Mouse (Mus musculus) kidney, adult 2 months (tissue): ENCODE measurements around the gene Snrpb. TPM values are rescaled to one million over a fixed set of nuclear protein-coding genes. Genes with fewer than 3 reads are reported as not detected.

Source experiments
- DNase-seq: peaks from one replicate; pipeline ENCODE4 v3.0.0; 2021
- H3K27ac ChIP-seq: fragments of 200-500 bp; 2 replicates; pipeline ENCODE4 v1.5.1; 2012; ENCODE audit warnings: low read depth, low read length, control low read depth, inconsistent platforms; ENCODE audit not compliant: insufficient read depth
- H3K27me3 ChIP-seq: fragments of 200-500 bp; replicated peaks from 2 replicates; pipeline ENCODE4 v1.6.1; 2012; ENCODE audit warnings: mild to moderate bottlenecking, moderate library complexity, low read length, inconsistent platforms; ENCODE audit not compliant: control insufficient read depth, insufficient read depth
- H3K36me3 ChIP-seq: fragments of 200-500 bp; 2 replicates; pipeline ENCODE4 v1.6.1; 2012; ENCODE audit warnings: mild to moderate bottlenecking, moderate library complexity, low read length, inconsistent platforms; ENCODE audit not compliant: control insufficient read depth, insufficient read depth
- H3K4me1 ChIP-seq: fragments of 200-500 bp; 2 replicates; pipeline ENCODE4 v1.6.1; 2011; ENCODE audit warnings: low read length; ENCODE audit not compliant: control insufficient read depth, insufficient read depth
- H3K4me3 ChIP-seq: fragments of 200-500 bp; 2 replicates; pipeline ENCODE4 v1.5.1; 2011; ENCODE audit warnings: mild to moderate bottlenecking, low read depth, low read length, control low read depth; ENCODE audit not compliant: insufficient read depth
- CTCF ChIP-seq: fragments of 200-500 bp; conservative IDR thresholded peaks from 2 replicates; pipeline ENCODE4 v1.5.1; 2011; ENCODE audit warnings: low read depth, mild to moderate bottlenecking, control low read depth, low read length, moderate library complexity, mixed read lengths; ENCODE audit not compliant: insufficient read depth, insufficient read length
- POLR2A ChIP-seq: fragments of 200-500 bp; IDR thresholded peaks from one replicate; pipeline ENCODE4 v1.6.1; 2011; ENCODE audit warnings: low read depth, low read length, control low read depth
- WGBS: fragments of 180-500 bp; shearing (Covaris S2); methylation state at CpG from one replicate; pipeline ENCODE4 v1.1.7; 2018; 5-methylcytosine and 5-hydroxymethylcytosine counted together
- polyA plus RNA-seq: library from polyadenylated mRNA; depleted of rRNA; stranded (reverse); fragments of >200 nt; gene quantifications from 2 replicates; pipeline ENCODE4 v1.2.3, GENCODE M21; 2012

Snrpb gene
- polyA plus RNA-seq, 1 experiment: 194 TPM

- TF ChIP-seq POLR2A (no peak), CTCF (no peak)
- WGBS: 76% methylated on average over 5 of the region's 5 CpGs
- H3K4me1 ChIP-seq: no peaks in the 10 kb centered on the region
- no peaks in the 10 kb centered on the region for H3K36me3 ChIP-seq
- DNase-seq: no peak
- H3K4me3 ChIP-seq: no peak overlapping the region
- no peaks in the 10 kb centered on the region for H3K27me3 ChIP-seq
- H3K27ac ChIP-seq: no peak overlapping the region
Measured at GRCm38 (mm10) chr2:130162701-130163100, 16.5 kb downstream of the Snrpb start.

- Histone ChIP-seq H3K27ac (no peak overlapping the region), H3K27me3 (no peaks in the 10 kb centered on the region), H3K4me3 (no peak overlapping the region), H3K4me1 (no peaks in the 10 kb centered on the region), H3K36me3 (no peaks in the 10 kb centered on the region)
- no peak for DNase-seq
- 54% methylated on average over 4 of the region's 4 CpGs for WGBS
- no peak for TF ChIP-seq CTCF
Measured at GRCm38 (mm10) chr2:130158088-130158437, 21.1 kb downstream of the Snrpb start.

GRCm38 (mm10) chr2:130157231-130158087 lies 21.7 kb downstream of the Snrpb start:
- no peak for TF ChIP-seq POLR2A
- TF ChIP-seq CTCF: no peak
- Histone ChIP-seq H3K4me3 (no peak overlapping the region), H3K4me1 (no peaks in the 10 kb centered on the region), H3K27me3 (no peaks in the 10 kb centered on the region), H3K27ac (no peak overlapping the region), H3K36me3 (no peaks in the 10 kb centered on the region)
- WGBS: 76% methylated on average over 14 of the region's 14 CpGs
- DNase-seq: no peak

- no peaks in the 10 kb centered on the region for H3K4me1 ChIP-seq
- H3K36me3 ChIP-seq: no peaks in the 10 kb centered on the region
- no peak overlapping the region for H3K4me3 ChIP-seq
- no peak overlapping the region for H3K27ac ChIP-seq
- H3K27me3 ChIP-seq: no peaks in the 10 kb centered on the region
- no peak for TF ChIP-seq POLR2A
- no peak for TF ChIP-seq CTCF
- no peak for DNase-seq
Measured at GRCm38 (mm10) chr2:130155851-130156250, 23.4 kb downstream of the Snrpb start.

- Histone ChIP-seq H3K36me3 (no peaks in the 10 kb centered on the region), H3K27me3 (no peaks in the 10 kb centered on the region), H3K27ac (no peak overlapping the region), H3K4me1 (no peaks in the 10 kb centered on the region), H3K4me3 (no peak overlapping the region)
- TF ChIP-seq POLR2A (no peak), CTCF (no peak)
- 88% methylated on average over 3 of the region's 3 CpGs for WGBS
- no peak for DNase-seq
Measured at GRCm38 (mm10) chr2:130155171-130155570, 24.0 kb downstream of the Snrpb start.

GRCm38 (mm10) chr2:130146089-130146668 lies 33.0 kb downstream of the Snrpb start:
- Histone ChIP-seq H3K27me3 (no peaks in the 10 kb centered on the region), H3K4me1 (no peaks in the 10 kb centered on the region), H3K4me3 (no peak overlapping the region), H3K36me3 (no peaks in the 10 kb centered on the region), H3K27ac (no peak overlapping the region)
- 62% methylated on average over 5 of the region's 5 CpGs for WGBS
- TF ChIP-seq POLR2A (no peak), CTCF (no peak)
- no peak for DNase-seq

- no peaks in the 10 kb centered on the region for H3K4me1 ChIP-seq
- TF ChIP-seq POLR2A (no peak), CTCF (no peak)
- DNase-seq: no peak
- 74% methylated on average over 23 of the region's 23 CpGs for WGBS
- H3K36me3 ChIP-seq: no peaks in the 10 kb centered on the region
- H3K4me3 ChIP-seq: no peak overlapping the region
- H3K27me3 ChIP-seq: no peaks in the 10 kb centered on the region
- no peak overlapping the region for H3K27ac ChIP-seq
Measured at GRCm38 (mm10) chr2:130144703-130145324, 34.4 kb downstream of the Snrpb start.
